Mouse (Mus musculus) midbrain, embryonic 15.5 days (tissue): ENCODE results near the gene Ceacam16. TPM values are rescaled to one million over a fixed set of nuclear protein-coding genes. Genes with fewer than 3 reads are reported as not detected.
A peak's percentile ranks its signal among the peaks of the same experiment; 100 is the strongest.

Experiments
- ATAC-seq: fragments of 200-750 bp; cut with Nextera tagmentation; replicated peaks from 2 replicates; pipeline ENCODE4 v1.8.0; 2017; ENCODE audit warnings: moderate TSS enrichment
- H3K27ac ChIP-seq: fragments of 300-500 bp; sonication (generic); 2 replicates; pipeline ENCODE4 v1.5.1; 2015; ENCODE audit warnings: mild to moderate bottlenecking, inconsistent platforms
- H3K27me3 ChIP-seq: fragments of 300-500 bp; sonication (generic); replicated peaks from 2 replicates; pipeline ENCODE4 v1.6.1; 2015; ENCODE audit warnings: inconsistent platforms
- H3K36me3 ChIP-seq: fragments of 300-500 bp; sonication (generic); replicated peaks from 2 replicates; pipeline ENCODE4 v1.6.1; 2015; ENCODE audit warnings: inconsistent platforms
- H3K4me1 ChIP-seq: fragments of 300-500 bp; sonication (generic); 2 replicates; pipeline ENCODE4 v1.6.1; 2015; ENCODE audit warnings: inconsistent platforms
- H3K4me2 ChIP-seq: fragments of 300-500 bp; sonication (generic); 2 replicates; pipeline ENCODE4 v1.6.1; 2015; ENCODE audit warnings: inconsistent platforms, mild to moderate bottlenecking, moderate library complexity
- H3K4me3 ChIP-seq: fragments of 300-500 bp; sonication (generic); 2 replicates; pipeline ENCODE4 v1.5.1; 2015; ENCODE audit warnings: mild to moderate bottlenecking, inconsistent platforms
- H3K9ac ChIP-seq: fragments of 300-500 bp; sonication (generic); 2 replicates; pipeline ENCODE4 v1.6.1; 2015; ENCODE audit warnings: mild to moderate bottlenecking, inconsistent platforms
- H3K9me3 ChIP-seq: fragments of 300-500 bp; sonication (generic); 2 replicates; pipeline ENCODE4 v1.6.1; 2016; ENCODE audit warnings: inconsistent platforms
- WGBS: fragments of 180-500 bp; shearing (Covaris S2); methylation state at CpG from one replicate; pipeline ENCODE4 v1.1.7; 2015; ENCODE audit warnings: mixed read lengths; 5-methylcytosine and 5-hydroxymethylcytosine counted together
- polyA plus RNA-seq: library from polyadenylated mRNA; unstranded; fragments of >200 nt; fragmentation: Nextera tagmentation; extraction: Ambion mirVana; gene quantifications from 2 replicates; pipeline ENCODE4 v1.2.1, GENCODE M21; 2015

Ceacam16 gene
- polyA plus RNA-seq, 1 experiment from 2014 or later = 1.2 TPM

DNA sequence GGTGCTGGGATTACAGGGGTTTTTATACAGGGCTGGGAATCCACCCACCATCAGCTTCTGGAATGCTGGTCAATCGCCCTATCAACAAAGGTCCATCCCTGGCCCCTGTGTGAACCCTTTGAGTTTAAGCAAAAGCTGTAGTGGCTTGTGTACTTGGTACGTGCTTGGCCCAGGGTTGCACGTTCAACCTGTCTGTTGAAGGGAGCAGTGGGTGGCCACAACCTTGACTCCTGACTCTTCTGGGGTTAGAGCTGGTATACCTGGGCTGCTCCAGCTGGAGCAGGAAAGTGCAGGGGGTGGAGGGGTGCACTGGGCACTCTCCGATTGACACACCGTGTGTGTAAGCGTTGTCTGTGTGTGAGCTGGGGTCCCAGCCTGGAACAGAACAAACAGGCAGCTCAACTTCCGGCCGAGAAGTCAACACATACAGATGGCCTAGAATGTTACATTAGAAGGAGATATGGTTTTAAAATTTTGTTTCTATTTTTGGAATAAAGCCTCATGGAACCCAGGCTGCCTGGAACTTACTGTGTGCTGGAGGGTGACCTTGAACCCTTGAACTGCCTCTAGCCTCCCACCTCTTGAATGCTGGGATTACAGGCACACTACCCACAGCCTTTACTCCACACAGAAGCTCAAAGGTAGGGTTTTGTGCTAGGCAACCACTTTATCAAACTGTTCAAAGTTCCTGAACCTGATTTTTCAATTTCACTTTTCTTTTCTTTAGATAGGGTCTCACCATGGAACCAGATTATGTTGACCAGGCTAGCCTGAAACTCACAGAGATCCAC lies 4.3 kb upstream of the Ceacam16 start:
- 81% methylated on average over 8 of the region's 8 CpGs for WGBS
- Histone ChIP-seq H3K4me2 (no peak overlapping the region), H3K27me3 (no peaks in the 10 kb centered on the region), H3K4me1 (no peaks in the 10 kb centered on the region), H3K4me3 (no peak overlapping the region), H3K9me3 (no peaks in the 10 kb centered on the region), H3K27ac (no peak overlapping the region), H3K36me3 (no peaks in the 10 kb centered on the region), H3K9ac (no peak overlapping the region)
- no peak for ATAC-seq

DNA sequence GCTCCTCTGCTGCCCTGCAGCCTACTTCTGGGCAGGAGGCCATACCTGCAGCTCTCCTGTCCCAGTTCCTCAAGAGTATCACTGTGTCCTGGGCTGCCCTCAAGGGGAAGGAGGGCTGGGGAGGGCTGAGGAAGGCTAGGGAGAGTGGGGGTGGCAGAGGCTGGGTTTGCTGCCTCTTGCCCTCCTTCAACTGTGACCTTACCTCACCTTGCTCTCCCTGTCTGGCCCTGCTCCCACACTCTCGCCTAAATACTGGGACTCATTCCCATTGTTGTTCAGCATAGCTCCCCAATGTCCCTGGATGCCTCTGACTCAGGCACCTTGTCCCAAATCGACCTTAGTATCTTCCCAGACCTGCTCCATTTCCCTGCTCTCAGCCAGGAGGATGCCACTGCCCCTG lies 3.1 kb upstream of the Ceacam16 start:
- Histone ChIP-seq H3K27ac (no peak overlapping the region), H3K9me3 (no peaks in the 10 kb centered on the region), H3K4me1 (no peaks in the 10 kb centered on the region), H3K4me2 (no peak overlapping the region), H3K27me3 (no peaks in the 10 kb centered on the region), H3K36me3 (no peaks in the 10 kb centered on the region), H3K4me3 (no peak overlapping the region), H3K9ac (no peak overlapping the region)
- no peak; the same call in 1 of the 2 replicates for ATAC-seq
- 36% methylated on average over 2 of the region's 2 CpGs for WGBS

DNA sequence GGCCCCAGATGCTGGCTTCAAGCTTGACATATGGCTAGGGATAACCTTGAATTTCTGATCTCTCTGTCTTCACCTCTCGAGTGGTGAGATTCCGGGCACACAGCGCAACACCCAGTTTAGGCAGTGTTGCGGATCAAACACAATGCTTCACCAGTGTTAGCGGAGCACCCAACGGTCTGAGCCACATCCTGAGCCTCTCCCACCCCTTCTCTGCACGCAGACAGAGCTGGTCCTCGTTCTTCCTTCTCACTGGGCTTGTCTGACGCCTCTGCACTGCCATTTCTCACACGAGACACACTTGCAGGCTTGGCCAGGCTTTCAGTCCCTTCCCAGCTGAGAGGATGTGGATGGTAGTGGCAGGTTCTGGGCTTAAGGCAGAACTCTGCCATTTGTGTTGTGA lies 1.4 kb downstream of the Ceacam16 start:
- no peaks in the 10 kb centered on the region for H3K27me3 ChIP-seq
- no peak overlapping the region for H3K4me2 ChIP-seq
- ATAC-seq = no peak
- no peak overlapping the region for H3K9ac ChIP-seq
- H3K36me3 ChIP-seq = no peaks in the 10 kb centered on the region
- no peak overlapping the region for H3K27ac ChIP-seq
- no peaks in the 10 kb centered on the region for H3K4me1 ChIP-seq
- WGBS = 75% methylated on average over 10 of the region's 10 CpGs
- H3K4me3 ChIP-seq = no peak overlapping the region
- H3K9me3 ChIP-seq = no peaks in the 10 kb centered on the region

DNA sequence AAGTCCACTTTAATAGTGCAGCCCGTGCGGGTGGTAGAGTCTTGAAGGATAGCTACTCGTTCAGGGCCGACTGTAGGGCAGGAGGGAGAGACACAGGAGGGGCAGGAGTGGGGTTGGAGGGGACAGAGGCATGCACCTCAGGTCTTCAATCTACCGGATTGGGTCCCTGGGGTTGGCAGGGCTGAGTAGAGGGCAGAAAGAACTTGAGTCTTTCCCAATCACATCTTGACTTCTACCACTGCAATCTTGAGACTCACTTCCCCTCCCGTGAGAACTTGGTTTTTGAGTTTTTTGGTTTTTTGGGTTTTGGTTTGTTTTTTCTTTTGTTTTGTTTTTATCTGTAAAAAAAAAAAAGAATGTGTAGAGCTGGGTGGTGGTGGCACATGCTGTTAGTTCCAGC lies 4.8 kb downstream of the Ceacam16 start:
- H3K27me3 ChIP-seq = no peaks in the 10 kb centered on the region
- no peaks in the 10 kb centered on the region for H3K36me3 ChIP-seq
- H3K9me3 ChIP-seq = no peaks in the 10 kb centered on the region
- 86% methylated on average over 6 of the region's 6 CpGs for WGBS
- H3K27ac ChIP-seq = no peak overlapping the region
- H3K9ac ChIP-seq = no peak overlapping the region
- no peaks in the 10 kb centered on the region for H3K4me1 ChIP-seq
- no peak for ATAC-seq
- no peak overlapping the region for H3K4me3 ChIP-seq
- no peak overlapping the region for H3K4me2 ChIP-seq

DNA sequence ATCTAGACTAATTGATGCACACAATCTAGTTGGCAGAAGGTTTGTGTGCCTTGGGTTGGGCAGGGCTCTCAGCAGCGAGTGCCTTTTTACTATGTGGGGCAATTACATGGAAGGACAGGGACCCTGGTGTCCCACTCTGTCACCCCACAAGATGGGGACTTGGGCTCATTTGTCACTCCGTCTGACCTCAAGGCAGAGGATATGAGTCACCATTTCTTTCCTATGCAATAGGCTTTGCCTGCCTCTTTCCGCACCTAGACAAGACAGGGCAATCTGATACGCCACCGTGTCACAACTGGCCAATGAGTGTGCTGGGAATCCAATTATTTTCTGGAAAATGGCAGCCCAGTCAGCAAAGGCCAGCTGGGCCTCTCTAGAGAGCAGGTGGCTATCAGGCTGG lies 5.4 kb downstream of the Ceacam16 start:
- Histone ChIP-seq H3K27ac (no peak overlapping the region), H3K36me3 (no peaks in the 10 kb centered on the region), H3K4me3 (no peak overlapping the region), H3K4me1 (no peaks in the 10 kb centered on the region), H3K9ac (no peak overlapping the region), H3K4me2 (no peak overlapping the region), H3K27me3 (peaks cover 5% of the 10 kb centered on the region), H3K9me3 (no peaks in the 10 kb centered on the region)
- WGBS = 88% methylated on average over 5 of the region's 5 CpGs
- ATAC-seq = no peak

DNA sequence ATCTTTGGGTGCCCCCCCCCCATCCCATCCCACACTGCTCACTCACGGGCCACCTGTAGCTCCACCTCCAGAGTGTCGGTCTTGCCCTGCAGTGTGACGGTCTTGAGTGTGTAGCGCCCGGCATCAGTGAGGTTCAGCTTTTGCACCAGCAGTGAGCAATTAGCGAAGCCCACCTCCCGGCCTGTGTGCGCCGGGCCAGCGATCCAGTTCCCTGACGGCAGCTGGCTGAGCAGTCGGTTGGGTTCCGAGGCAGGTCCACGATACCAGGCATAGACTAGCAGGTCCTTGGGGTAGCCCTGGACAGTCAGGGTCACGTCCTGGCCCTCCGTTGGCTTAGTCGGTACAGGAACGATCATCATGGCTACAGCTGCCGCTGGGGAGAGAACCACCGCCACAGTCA lies 7.6 kb downstream of the Ceacam16 start:
- ATAC-seq = no peak
- Histone ChIP-seq H3K9ac (no peak overlapping the region), H3K27me3 (peaks cover 7% of the 10 kb centered on the region), H3K4me1 (no peaks in the 10 kb centered on the region), H3K4me2 (no peak overlapping the region), H3K9me3 (no peaks in the 10 kb centered on the region), H3K27ac (no peak overlapping the region), H3K4me3 (no peak overlapping the region), H3K36me3 (no peaks in the 10 kb centered on the region)
- WGBS = 91% methylated on average over 20 of the region's 20 CpGs

DNA sequence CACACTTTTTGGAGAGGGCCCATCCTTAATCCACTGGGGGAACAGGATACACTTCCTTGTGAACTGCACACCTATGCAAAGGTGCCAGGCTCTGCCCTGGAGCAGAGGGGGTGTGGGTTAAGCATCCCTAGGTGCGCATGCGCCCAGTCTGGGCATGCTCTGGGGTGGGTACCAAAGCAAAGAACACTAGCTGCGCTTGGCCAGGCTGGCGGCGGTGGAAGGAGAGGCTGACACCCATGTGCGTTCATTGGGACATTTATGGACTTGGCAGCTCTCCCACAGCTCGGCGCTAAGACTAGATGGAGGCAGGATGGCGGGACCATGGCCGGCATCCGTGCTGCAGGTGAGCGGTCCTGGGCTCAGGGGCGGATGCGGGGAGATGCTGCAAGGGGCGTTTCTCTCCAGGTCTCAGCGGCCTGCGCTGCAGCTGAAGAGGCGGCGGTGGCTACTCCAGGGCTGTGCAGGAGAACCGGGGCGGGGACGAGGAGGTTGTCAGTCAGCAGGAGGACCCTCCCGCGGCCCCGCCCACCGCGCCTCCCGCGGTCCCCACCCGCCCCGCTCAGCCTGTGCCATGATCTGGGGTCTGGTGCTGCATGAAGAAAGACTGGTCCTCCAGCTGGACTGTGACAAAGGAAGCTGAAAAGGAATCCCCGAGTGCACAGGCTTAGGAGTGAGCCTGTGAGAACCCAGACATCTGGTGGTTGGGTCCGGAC lies 9.1 kb downstream of the Ceacam16 start, which contains the start of gene Gm19345:
Gene Gm19345, plus strand, starts transcription at position 146 of the 713 bp plus-strand sequence.
- peak within 1 kb of the TSS; percentile 58 for H3K27ac ChIP-seq
- peak within 1 kb of the TSS; percentile 40 for H3K4me3 ChIP-seq
- no peaks in the 10 kb centered on the region for H3K9me3 ChIP-seq
- H3K4me1 ChIP-seq = no peaks in the 10 kb centered on the region
- H3K9ac ChIP-seq = peak within 1 kb of the TSS; percentile 42
- peaks cover 7% of the 10 kb centered on the region for H3K27me3 ChIP-seq
- ATAC-seq = peak; percentile 91
- H3K4me2 ChIP-seq = peak within 1 kb of the TSS; percentile 49
- H3K36me3 ChIP-seq = no peaks in the 10 kb centered on the region
- 4% methylated on average over 31 of the region's 33 CpGs for WGBS

DNA sequence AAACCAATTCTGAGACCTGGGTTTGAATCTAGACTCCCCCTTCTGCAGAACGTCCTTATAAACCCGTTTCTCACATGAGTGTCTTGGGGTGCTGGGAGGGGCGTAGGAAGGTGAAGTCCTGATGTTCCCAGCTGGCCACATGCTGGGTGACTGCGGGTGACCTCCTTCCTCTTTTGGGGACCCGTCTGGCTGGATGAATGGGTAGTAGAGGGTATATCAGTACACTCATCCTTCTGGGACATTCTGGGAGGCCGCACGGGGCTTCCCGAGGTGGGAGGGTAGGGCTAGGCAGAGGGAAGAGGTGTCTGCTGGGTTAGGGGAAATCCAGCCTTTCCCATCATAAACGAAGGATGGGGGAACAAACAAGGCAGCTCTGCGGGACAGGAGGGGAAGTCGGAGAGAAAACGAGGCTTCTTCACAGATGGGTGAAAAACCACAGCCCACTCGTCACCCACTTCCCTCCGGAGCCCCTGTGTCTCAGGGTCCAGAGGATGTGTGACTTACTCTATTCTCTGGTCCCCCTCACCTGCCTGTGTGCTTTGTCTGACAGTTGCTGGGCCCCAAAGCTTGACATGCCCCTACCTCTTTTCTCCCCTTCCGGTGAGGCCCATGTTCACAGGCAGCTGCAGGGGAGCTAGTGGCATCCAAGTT lies 16.5 kb downstream of the Ceacam16 start:
- Histone ChIP-seq H3K4me3 (no peak overlapping the region), H3K4me2 (no peak overlapping the region), H3K36me3 (no peaks in the 10 kb centered on the region), H3K27ac (no peak overlapping the region), H3K4me1 (no peaks in the 10 kb centered on the region), H3K9me3 (no peaks in the 10 kb centered on the region), H3K9ac (no peak overlapping the region), H3K27me3 (peaks cover 21% of the 10 kb centered on the region)
- ATAC-seq = no peak
- 61% methylated on average over 15 of the region's 15 CpGs for WGBS

DNA sequence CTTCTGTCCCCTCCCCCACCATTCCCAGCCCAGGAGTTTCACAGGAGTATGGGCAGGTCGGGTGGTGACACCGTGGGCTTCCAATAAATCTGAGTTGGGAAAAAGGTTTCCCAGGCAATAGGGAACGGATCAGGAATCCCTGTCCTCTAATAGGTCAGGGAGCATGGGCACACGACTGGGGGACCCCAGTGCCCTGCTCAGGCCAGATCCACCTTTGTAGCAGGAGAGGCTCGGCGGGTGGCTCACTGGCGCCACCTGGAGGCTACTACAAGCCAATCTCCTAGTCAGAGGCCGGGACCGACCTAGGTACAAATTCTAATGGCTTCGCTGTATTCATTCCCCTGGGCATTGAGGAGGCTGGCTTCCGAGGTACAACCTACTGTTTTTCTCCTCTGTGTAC lies 17.5 kb downstream of the Ceacam16 start:
- H3K4me3 ChIP-seq = no peak overlapping the region
- H3K27ac ChIP-seq = no peak overlapping the region
- ATAC-seq = peak; percentile 65
- no peak overlapping the region for H3K4me2 ChIP-seq
- no peaks in the 10 kb centered on the region for H3K36me3 ChIP-seq
- peaks cover 21% of the 10 kb centered on the region for H3K27me3 ChIP-seq
- H3K4me1 ChIP-seq = no peaks in the 10 kb centered on the region
- WGBS = 5% methylated on average over 11 of the region's 11 CpGs
- no peaks in the 10 kb centered on the region for H3K9me3 ChIP-seq
- no peak overlapping the region for H3K9ac ChIP-seq

DNA sequence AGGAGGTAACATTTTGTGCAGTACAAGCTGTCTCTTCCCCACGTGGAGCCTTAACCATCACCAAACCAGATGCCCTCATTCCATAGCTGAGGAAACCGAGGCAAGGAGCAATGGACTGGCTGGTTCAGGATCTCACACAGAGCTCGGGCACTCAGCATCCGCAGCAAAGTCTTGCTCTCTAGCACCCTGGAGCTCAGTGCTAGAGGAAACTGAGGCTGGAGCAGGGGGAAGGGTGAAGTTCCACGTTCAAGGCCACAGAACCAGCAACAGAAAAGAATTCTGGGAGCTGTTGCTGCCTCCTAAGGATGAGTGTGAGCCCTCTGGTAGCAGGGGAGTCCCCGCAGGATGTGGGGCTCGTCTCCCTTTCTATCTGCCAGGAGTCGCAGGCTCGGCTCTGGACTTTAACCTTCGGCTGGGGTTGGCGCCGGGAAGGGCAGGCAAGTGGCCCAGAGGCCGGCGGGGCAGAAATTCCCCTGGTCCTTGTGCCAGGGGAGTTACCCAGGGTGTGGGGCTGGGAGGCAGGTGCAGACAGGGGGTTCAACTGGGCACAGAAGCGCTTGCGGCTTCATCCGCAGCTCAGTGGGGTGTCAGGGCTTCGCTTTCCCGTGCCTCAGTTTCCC lies 18.1 kb downstream of the Ceacam16 start:
- ATAC-seq = no peak
- WGBS = 28% methylated on average over 19 of the region's 19 CpGs
- peaks cover 21% of the 10 kb centered on the region for H3K27me3 ChIP-seq
- H3K27ac ChIP-seq = no peak overlapping the region
- no peak overlapping the region for H3K4me2 ChIP-seq
- no peaks in the 10 kb centered on the region for H3K9me3 ChIP-seq
- no peak overlapping the region for H3K4me3 ChIP-seq
- H3K36me3 ChIP-seq = no peaks in the 10 kb centered on the region
- no peaks in the 10 kb centered on the region for H3K4me1 ChIP-seq
- H3K9ac ChIP-seq = no peak overlapping the region

DNA sequence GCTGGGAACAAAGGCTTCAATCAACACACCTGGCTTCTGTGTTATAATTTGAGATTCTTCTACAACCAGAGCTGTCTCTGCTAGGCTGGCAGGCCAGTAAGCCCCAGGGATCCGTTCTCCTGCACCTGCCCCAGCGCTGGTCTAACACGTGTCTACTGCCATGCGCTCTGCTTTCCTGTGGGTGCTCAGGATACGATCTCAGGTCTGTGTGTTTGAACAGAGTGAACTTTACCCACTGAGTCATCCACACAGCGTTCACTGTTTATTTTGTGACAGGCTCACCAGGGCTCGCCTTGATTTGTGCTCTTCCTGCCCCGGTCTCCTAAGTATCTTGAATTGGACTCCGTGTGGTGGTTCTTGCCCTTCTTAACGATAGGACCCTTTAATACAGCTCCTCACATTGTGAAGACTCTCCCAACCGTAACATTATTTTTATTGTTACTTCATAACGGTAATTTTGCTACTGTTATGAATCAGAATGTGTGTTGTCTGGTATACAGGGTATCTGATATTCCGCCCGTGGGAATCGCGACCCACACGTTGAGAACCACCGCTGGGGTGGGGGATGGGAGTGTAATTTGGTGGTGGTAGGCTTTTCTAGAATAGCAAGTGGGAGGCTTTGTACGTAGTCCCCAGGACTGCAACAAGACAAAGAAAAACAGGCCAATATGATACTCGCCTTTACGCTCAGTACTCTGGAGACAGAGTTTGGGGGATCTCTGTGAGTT lies 19.2 kb downstream of the Ceacam16 start:
- Histone ChIP-seq H3K36me3 (no peaks in the 10 kb centered on the region), H3K4me1 (no peaks in the 10 kb centered on the region), H3K9me3 (no peaks in the 10 kb centered on the region), H3K4me3 (no peak overlapping the region), H3K27me3 (peaks cover 21% of the 10 kb centered on the region), H3K9ac (no peak overlapping the region), H3K4me2 (no peak overlapping the region), H3K27ac (no peak overlapping the region)
- 83% methylated on average over 21 of the region's 21 CpGs for WGBS
- no peak for ATAC-seq

DNA sequence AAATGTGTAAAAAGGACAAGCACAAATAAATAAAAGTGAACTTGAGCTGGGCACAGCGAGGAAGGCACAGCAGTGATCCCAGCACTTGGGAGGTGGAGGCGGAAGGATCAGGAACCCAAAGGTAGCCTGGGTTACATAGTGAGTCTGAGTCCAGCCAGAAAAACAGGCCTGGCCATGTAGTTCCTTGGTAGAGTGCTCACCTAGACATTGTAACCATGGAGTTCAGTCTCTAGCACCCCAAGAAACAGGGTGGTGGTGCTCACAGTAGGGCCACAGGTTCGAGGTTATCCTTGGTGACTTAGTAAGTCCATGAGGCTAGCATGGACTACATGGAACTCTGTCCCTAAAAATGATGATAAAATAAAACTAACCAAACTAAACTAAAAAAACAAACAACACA lies 20.2 kb downstream of the Ceacam16 start:
- Histone ChIP-seq H3K9me3 (no peaks in the 10 kb centered on the region), H3K4me2 (no peak overlapping the region), H3K4me3 (no peak overlapping the region), H3K4me1 (no peaks in the 10 kb centered on the region), H3K36me3 (no peaks in the 10 kb centered on the region), H3K9ac (no peak overlapping the region), H3K27ac (no peak overlapping the region), H3K27me3 (peaks cover 21% of the 10 kb centered on the region)
- 78% methylated on average over 3 of the region's 3 CpGs for WGBS
- ATAC-seq = no peak
